Mouse (Mus musculus): ENCODE results near the gene Kcnk3.

DNA sequence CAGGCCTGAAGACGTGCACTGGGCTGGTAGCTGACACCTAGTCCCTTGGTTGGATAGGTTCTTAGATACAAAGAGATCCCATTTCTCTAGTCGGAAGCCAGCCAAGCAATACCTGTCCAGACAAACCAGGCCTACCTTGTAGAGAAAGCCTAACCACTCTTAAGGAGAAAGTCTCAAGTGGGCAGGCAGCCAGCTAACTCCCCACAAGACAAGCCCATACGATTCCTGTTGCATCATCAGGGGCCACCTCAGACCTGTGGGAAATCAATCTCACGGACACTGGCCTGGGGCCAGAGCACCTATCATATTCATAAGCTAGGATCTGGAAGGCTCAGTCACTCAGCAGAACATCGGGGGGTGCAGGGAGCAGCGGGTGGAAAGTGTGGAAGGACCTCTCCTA is 65.3 kb downstream of the Kcnk3 start:
- TF ChIP-seq CTCF (IDR thresholded peaks at IDR 0.05; ENCODE audit: low read depth) (no peak), EP300 (IDR thresholded peaks at IDR 0.05; ENCODE audit: low read depth) (no peak)

Data from liver, postnatal 0 days (tissue).